Mouse (Mus musculus): ENCODE results near the gene Stk11ip. TPM values are rescaled to one million over a fixed set of nuclear protein-coding genes. Genes with fewer than 3 reads are reported as not detected.
A peak's percentile ranks its signal among the peaks of the same experiment; 100 is the strongest.

The Stk11ip gene
- polyA plus RNA-seq, 1 experiment from 2014 or later = 11.8 TPM

GRCm38 (mm10) chr1:75494878-75495548 is 26.3 kb upstream of the Stk11ip start:
- Histone ChIP-seq H3K36me3 (ENCODE audit: control insufficient read depth, insufficient read depth, low read length) (peaks cover 96% of the 10 kb centered on the region), H3K9ac (ENCODE audit: low read length) (no peak overlapping the region), H3K4me2 (ENCODE audit: low read length) (no peak overlapping the region), H3K4me3 (ENCODE audit: control insufficient read depth in 1 of 2, insufficient read depth in 1 of 2, low read depth in 1 of 2, low read length in 2 of 2) (no peak overlapping the region), H3K4me1 (ENCODE audit: control insufficient read depth in 2 of 2, insufficient read depth in 2 of 2, low read length in 2 of 2) (no peaks in the 10 kb centered on the region), H3K9me3 (ENCODE audit: control insufficient read depth, low read length) (no peaks in the 10 kb centered on the region), H3K27ac (replicated peaks in 1 of 2; ENCODE audit: control insufficient read depth in 1 of 2, insufficient read depth in 1 of 2, low read depth in 2 of 2, low read length in 2 of 2) (no peak overlapping the region), H3K27me3 (ENCODE audit: control insufficient read depth, insufficient read depth, low read length) (no peaks in the 10 kb centered on the region)
- ATAC-seq (ENCODE audit: insufficient number of reproducible peaks, insufficient read depth, low FRiP score, low read depth) = no peak
- 71% methylated on average over 12 of the region's 12 CpGs for WGBS

GRCm38 (mm10) chr1:75498897-75499296 is 22.4 kb upstream of the Stk11ip start:
- Histone ChIP-seq H3K9me3 (ENCODE audit: control insufficient read depth, low read length) (no peaks in the 10 kb centered on the region), H3K9ac (ENCODE audit: low read length) (no peak overlapping the region), H3K4me2 (ENCODE audit: low read length) (no peak overlapping the region), H3K4me3 (ENCODE audit: control insufficient read depth in 1 of 2, insufficient read depth in 1 of 2, low read depth in 1 of 2, low read length in 2 of 2) (no peak overlapping the region), H3K27me3 (ENCODE audit: control insufficient read depth, insufficient read depth, low read length) (no peaks in the 10 kb centered on the region), H3K36me3 (ENCODE audit: control insufficient read depth, insufficient read depth, low read length) (peaks cover 96% of the 10 kb centered on the region), H3K27ac (replicated peaks in 1 of 2; ENCODE audit: control insufficient read depth in 1 of 2, insufficient read depth in 1 of 2, low read depth in 2 of 2, low read length in 2 of 2) (no peak overlapping the region), H3K4me1 (ENCODE audit: control insufficient read depth in 2 of 2, insufficient read depth in 2 of 2, low read length in 2 of 2) (peaks cover 10 to 13% of the 10 kb centered on the region in 2 experiments)
- ATAC-seq (ENCODE audit: insufficient number of reproducible peaks, insufficient read depth, low FRiP score, low read depth) = no peak
- 81% methylated on average over 4 of the region's 4 CpGs for WGBS

GRCm38 (mm10) chr1:75499441-75499840 is 21.9 kb upstream of the Stk11ip start:
- no peak overlapping the region for H3K4me2 ChIP-seq (ENCODE audit: low read length)
- H3K4me3 ChIP-seq (ENCODE audit: control insufficient read depth in 1 of 2, insufficient read depth in 1 of 2, low read depth in 1 of 2, low read length in 2 of 2) = no peak overlapping the region
- H3K4me1 ChIP-seq (ENCODE audit: control insufficient read depth in 2 of 2, insufficient read depth in 2 of 2, low read length in 2 of 2) = peaks cover 11 to 18% of the 10 kb centered on the region in 2 experiments
- no peak overlapping the region for H3K27ac ChIP-seq (replicated peaks in 1 of 2; ENCODE audit: control insufficient read depth in 1 of 2, insufficient read depth in 1 of 2, low read depth in 2 of 2, low read length in 2 of 2)
- H3K9me3 ChIP-seq (ENCODE audit: control insufficient read depth, low read length) = no peaks in the 10 kb centered on the region
- H3K27me3 ChIP-seq (ENCODE audit: control insufficient read depth, insufficient read depth, low read length) = no peaks in the 10 kb centered on the region
- no peak for ATAC-seq (ENCODE audit: insufficient number of reproducible peaks, insufficient read depth, low FRiP score, low read depth)
- H3K36me3 ChIP-seq (ENCODE audit: control insufficient read depth, insufficient read depth, low read length) = peaks cover 95% of the 10 kb centered on the region
- 80% methylated on average over 7 of the region's 7 CpGs for WGBS
- H3K9ac ChIP-seq (ENCODE audit: low read length) = no peak overlapping the region

GRCm38 (mm10) chr1:75501905-75502304 is 19.4 kb upstream of the Stk11ip start:
- H3K36me3 ChIP-seq (ENCODE audit: control insufficient read depth, insufficient read depth, low read length) = peaks cover 70% of the 10 kb centered on the region
- H3K27ac ChIP-seq (replicated peaks in 1 of 2; ENCODE audit: control insufficient read depth in 1 of 2, insufficient read depth in 1 of 2, low read depth in 2 of 2, low read length in 2 of 2) = no peak overlapping the region
- H3K9me3 ChIP-seq (ENCODE audit: control insufficient read depth, low read length) = no peaks in the 10 kb centered on the region
- H3K4me2 ChIP-seq (ENCODE audit: low read length) = no peak overlapping the region
- WGBS = 82% methylated on average over 9 of the region's 9 CpGs
- peaks cover 16 to 26% of the 10 kb centered on the region in 2 experiments for H3K4me1 ChIP-seq (ENCODE audit: control insufficient read depth in 2 of 2, insufficient read depth in 2 of 2, low read length in 2 of 2)
- ATAC-seq (ENCODE audit: insufficient number of reproducible peaks, insufficient read depth, low FRiP score, low read depth) = no peak
- no peaks in the 10 kb centered on the region for H3K27me3 ChIP-seq (ENCODE audit: control insufficient read depth, insufficient read depth, low read length)
- H3K4me3 ChIP-seq (ENCODE audit: control insufficient read depth in 1 of 2, insufficient read depth in 1 of 2, low read depth in 1 of 2, low read length in 2 of 2) = no peak overlapping the region
- no peak overlapping the region for H3K9ac ChIP-seq (ENCODE audit: low read length)

DNA sequence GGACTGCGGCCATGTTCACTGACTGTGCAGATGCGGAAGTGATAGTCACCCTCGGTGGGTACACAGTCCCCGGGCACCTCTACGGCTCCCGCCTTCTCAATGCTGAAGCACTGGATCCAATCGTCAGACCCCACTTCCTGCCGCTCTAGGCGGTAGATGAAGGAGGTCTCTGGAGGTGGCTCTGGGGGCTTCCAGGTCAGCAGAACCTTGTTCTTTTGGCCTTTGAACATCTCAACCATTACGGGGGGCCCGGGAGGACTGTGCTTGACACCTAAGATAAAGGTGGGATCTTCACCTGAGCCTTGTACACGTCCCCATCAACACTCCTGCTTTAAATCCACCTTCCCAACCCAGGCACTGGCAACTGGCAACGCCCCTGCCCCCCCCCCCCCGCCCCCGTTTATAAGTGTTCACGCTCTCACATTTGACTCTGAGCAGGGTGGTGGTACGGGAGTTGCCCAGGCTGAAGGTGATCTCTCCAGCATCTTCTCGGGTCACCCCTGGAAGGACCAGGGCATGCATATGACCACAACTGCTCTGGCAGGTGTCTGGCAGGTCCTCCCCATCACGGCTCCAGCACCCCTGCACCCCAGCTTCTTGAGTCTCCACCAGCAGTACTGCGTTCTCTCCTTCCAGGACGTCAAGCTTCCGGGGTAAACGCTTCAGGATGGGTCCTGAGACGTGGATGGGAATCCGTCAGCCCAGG is 18.2 kb upstream of the Stk11ip start:
- H3K4me1 ChIP-seq (ENCODE audit: control insufficient read depth in 2 of 2, insufficient read depth in 2 of 2, low read length in 2 of 2) = peaks cover 24 to 34% of the 10 kb centered on the region in 2 experiments
- peak overlapping the region; percentile 32 to 93; a peak in 3 of 4 replicates for H3K4me3 ChIP-seq (ENCODE audit: control insufficient read depth in 1 of 2, insufficient read depth in 1 of 2, low read depth in 1 of 2, low read length in 2 of 2)
- no peaks in the 10 kb centered on the region for H3K9me3 ChIP-seq (ENCODE audit: control insufficient read depth, low read length)
- no peak overlapping the region for H3K27ac ChIP-seq (replicated peaks in 1 of 2; ENCODE audit: control insufficient read depth in 1 of 2, insufficient read depth in 1 of 2, low read depth in 2 of 2, low read length in 2 of 2)
- WGBS = 75% methylated on average over 25 of the region's 25 CpGs
- H3K9ac ChIP-seq (ENCODE audit: low read length) = peak overlapping the region; percentile 100
- peak overlapping the region; percentile 84 for H3K4me2 ChIP-seq (ENCODE audit: low read length)
- no peaks in the 10 kb centered on the region for H3K27me3 ChIP-seq (ENCODE audit: control insufficient read depth, insufficient read depth, low read length)
- peaks cover 58% of the 10 kb centered on the region for H3K36me3 ChIP-seq (ENCODE audit: control insufficient read depth, insufficient read depth, low read length)
- ATAC-seq (ENCODE audit: insufficient number of reproducible peaks, insufficient read depth, low FRiP score, low read depth) = no peak

DNA sequence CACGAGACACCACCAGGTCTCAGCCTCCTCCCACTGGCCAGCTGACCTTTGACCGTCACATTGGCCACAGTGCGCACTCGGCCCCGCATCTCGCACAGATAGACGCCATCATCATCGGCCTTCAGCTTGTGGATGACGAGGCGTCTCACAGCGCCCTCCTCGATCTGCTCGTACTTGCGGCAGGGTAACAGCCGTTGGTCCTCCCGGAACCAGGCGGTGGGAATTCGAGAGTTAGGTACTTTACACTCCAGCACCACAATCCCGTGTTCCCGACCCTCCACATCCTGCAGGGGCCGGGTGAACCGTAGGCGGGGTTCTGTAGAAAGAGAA is 17.7 kb upstream of the Stk11ip start:
- Histone ChIP-seq H3K9me3 (ENCODE audit: control insufficient read depth, low read length) (no peaks in the 10 kb centered on the region), H3K27ac (replicated peaks in 1 of 2; ENCODE audit: control insufficient read depth in 1 of 2, insufficient read depth in 1 of 2, low read depth in 2 of 2, low read length in 2 of 2) (0 out of 4 replicates have a peak overlapping the region, but pooled peaks of 1 of the 2 experiments have one; percentile 2), H3K36me3 (ENCODE audit: control insufficient read depth, insufficient read depth, low read length) (peaks cover 53% of the 10 kb centered on the region), H3K4me1 (ENCODE audit: control insufficient read depth in 2 of 2, insufficient read depth in 2 of 2, low read length in 2 of 2) (peaks cover 24 to 34% of the 10 kb centered on the region in 2 experiments), H3K4me2 (ENCODE audit: low read length) (peak overlapping the region; percentile 84), H3K4me3 (ENCODE audit: control insufficient read depth in 1 of 2, insufficient read depth in 1 of 2, low read depth in 1 of 2, low read length in 2 of 2) (peak overlapping the region; percentile 32 to 93; a peak in 3 of 4 replicates), H3K27me3 (ENCODE audit: control insufficient read depth, insufficient read depth, low read length) (no peaks in the 10 kb centered on the region), H3K9ac (ENCODE audit: low read length) (peak overlapping the region; percentile 100)
- 61% methylated on average over 23 of the region's 23 CpGs for WGBS
- no peak for ATAC-seq (ENCODE audit: insufficient number of reproducible peaks, insufficient read depth, low FRiP score, low read depth)

- H3K27me3 ChIP-seq (ENCODE audit: control insufficient read depth, insufficient read depth, low read length) = no peaks in the 10 kb centered on the region
- H3K9ac ChIP-seq (ENCODE audit: low read length) = peak overlapping the region; percentile 100
- H3K36me3 ChIP-seq (ENCODE audit: control insufficient read depth, insufficient read depth, low read length) = peaks cover 45% of the 10 kb centered on the region
- H3K4me1 ChIP-seq (ENCODE audit: control insufficient read depth in 2 of 2, insufficient read depth in 2 of 2, low read length in 2 of 2) = peaks cover 27 to 37% of the 10 kb centered on the region in 2 experiments
- 35% methylated on average over 9 of the region's 9 CpGs for WGBS
- peak overlapping the region in 1 of 2 experiments; percentile 100; a peak in 1 of 4 replicates for H3K27ac ChIP-seq (replicated peaks in 1 of 2; ENCODE audit: control insufficient read depth in 1 of 2, insufficient read depth in 1 of 2, low read depth in 2 of 2, low read length in 2 of 2)
- H3K4me3 ChIP-seq (ENCODE audit: control insufficient read depth in 1 of 2, insufficient read depth in 1 of 2, low read depth in 1 of 2, low read length in 2 of 2) = peak overlapping the region; percentile 77 to 93
- ATAC-seq (ENCODE audit: insufficient number of reproducible peaks, insufficient read depth, low FRiP score, low read depth) = no peak
- peak overlapping the region; percentile 84 for H3K4me2 ChIP-seq (ENCODE audit: low read length)
- no peaks in the 10 kb centered on the region for H3K9me3 ChIP-seq (ENCODE audit: control insufficient read depth, low read length)
Measured at GRCm38 (mm10) chr1:75504256-75505045, 16.9 kb upstream of the Stk11ip start.

Data from heart, embryonic 14.5 days (tissue).